Mouse (Mus musculus): ENCODE data around the gene Depdc5. TPM values are rescaled to one million over a fixed set of nuclear protein-coding genes. Genes with fewer than 3 reads are reported as not detected.
A peak's percentile ranks its signal among the peaks of the same experiment; 100 is the strongest.

The Depdc5 gene
- polyA plus RNA-seq, 1 experiment from 2014 or later, result 32.1 TPM

GRCm38 (mm10) chr5:32987873-32988272, 124.4 kb downstream of the Depdc5 start:
- Histone ChIP-seq H3K4me3 (replicated peaks; ENCODE audit: low read length) (no peak overlapping the region), H3K4me1 (replicated peaks; ENCODE audit: control insufficient read depth, insufficient read depth, low read length) (no peaks in the 10 kb centered on the region), H3K9ac (replicated peaks; ENCODE audit: low read depth, low read length) (no peak overlapping the region), H3K27ac (ENCODE audit: low read length) (no peak overlapping the region), H3K9me3 (ENCODE audit: control insufficient read depth, low read length) (no peaks in the 10 kb centered on the region), H3K36me3 (ENCODE audit: control insufficient read depth, insufficient read depth) (peaks cover 11% of the 10 kb centered on the region; the same call in 1 of the 2 replicates), H3K27me3 (replicated peaks; ENCODE audit: control insufficient read depth, insufficient read depth, low read length) (no peaks in the 10 kb centered on the region), H3K4me2 (ENCODE audit: low read length) (no peak overlapping the region)
- WGBS, result 87% methylated on average over 1 of the region's 1 CpGs
- ATAC-seq, result no peak

GRCm38 (mm10) chr5:32989959-32990640, 126.6 kb downstream of the Depdc5 start:
- Histone ChIP-seq H3K9me3 (ENCODE audit: control insufficient read depth, low read length) (no peaks in the 10 kb centered on the region), H3K27ac (ENCODE audit: low read length) (0 out of 2 replicates have a peak overlapping the region, but pooled peaks have one; percentile 22), H3K4me2 (ENCODE audit: low read length) (no peak overlapping the region), H3K4me1 (replicated peaks; ENCODE audit: control insufficient read depth, insufficient read depth, low read length) (no peaks in the 10 kb centered on the region), H3K4me3 (replicated peaks; ENCODE audit: low read length) (no peak overlapping the region), H3K36me3 (ENCODE audit: control insufficient read depth, insufficient read depth) (no peaks in the 10 kb centered on the region), H3K27me3 (replicated peaks; ENCODE audit: control insufficient read depth, insufficient read depth, low read length) (no peaks in the 10 kb centered on the region), H3K9ac (replicated peaks; ENCODE audit: low read depth, low read length) (no peak overlapping the region)
- 76% methylated on average over 13 of the region's 13 CpGs for WGBS
- ATAC-seq, result peak; percentile 25; the same call in 1 of the 2 replicates

GRCm38 (mm10) chr5:32991152-32991551, 127.7 kb downstream of the Depdc5 start:
- 77% methylated on average over 8 of the region's 8 CpGs for WGBS
- no peaks in the 10 kb centered on the region for H3K9me3 ChIP-seq (ENCODE audit: control insufficient read depth, low read length)

GRCm38 (mm10) chr5:32994471-32994870, 131.0 kb downstream of the Depdc5 start:
- H3K4me1 ChIP-seq (replicated peaks; ENCODE audit: control insufficient read depth, insufficient read depth, low read length), result 0 out of 2 replicates have a peak, but pooled peaks cover 6% of the 10 kb centered on the region
- no peak overlapping the region for H3K9ac ChIP-seq (replicated peaks; ENCODE audit: low read depth, low read length)
- 65% methylated on average over 2 of the region's 2 CpGs for WGBS
- H3K36me3 ChIP-seq (ENCODE audit: control insufficient read depth, insufficient read depth), result no peaks in the 10 kb centered on the region
- no peak overlapping the region for H3K27ac ChIP-seq (ENCODE audit: low read length)
- ATAC-seq, result no peak
- no peaks in the 10 kb centered on the region for H3K27me3 ChIP-seq (replicated peaks; ENCODE audit: control insufficient read depth, insufficient read depth, low read length)
- H3K9me3 ChIP-seq (ENCODE audit: control insufficient read depth, low read length), result no peaks in the 10 kb centered on the region
- H3K4me3 ChIP-seq (replicated peaks; ENCODE audit: low read length), result no peak overlapping the region
- no peak overlapping the region for H3K4me2 ChIP-seq (ENCODE audit: low read length)

More at GRCm38 (mm10) chr5:32991152-32991551, 127.7 kb downstream of the Depdc5 start:
- H3K4me3 ChIP-seq (replicated peaks; ENCODE audit: low read length), result no peak overlapping the region
- H3K27ac ChIP-seq (ENCODE audit: low read length), result no peak overlapping the region
- ATAC-seq, result no peak
- no peaks in the 10 kb centered on the region for H3K4me1 ChIP-seq (replicated peaks; ENCODE audit: control insufficient read depth, insufficient read depth, low read length)
- H3K36me3 ChIP-seq (ENCODE audit: control insufficient read depth, insufficient read depth), result no peaks in the 10 kb centered on the region
- no peak overlapping the region for H3K9ac ChIP-seq (replicated peaks; ENCODE audit: low read depth, low read length)
- no peaks in the 10 kb centered on the region for H3K27me3 ChIP-seq (replicated peaks; ENCODE audit: control insufficient read depth, insufficient read depth, low read length)
- H3K4me2 ChIP-seq (ENCODE audit: low read length), result no peak overlapping the region

- Histone ChIP-seq H3K9ac (replicated peaks; ENCODE audit: low read depth, low read length) (no peak overlapping the region), H3K36me3 (ENCODE audit: control insufficient read depth, insufficient read depth) (no peaks in the 10 kb centered on the region), H3K4me1 (replicated peaks; ENCODE audit: control insufficient read depth, insufficient read depth, low read length) (0 out of 2 replicates have a peak, but pooled peaks cover 6% of the 10 kb centered on the region), H3K27me3 (replicated peaks; ENCODE audit: control insufficient read depth, insufficient read depth, low read length) (no peaks in the 10 kb centered on the region), H3K27ac (ENCODE audit: low read length) (no peak overlapping the region), H3K4me3 (replicated peaks; ENCODE audit: low read length) (no peak overlapping the region), H3K9me3 (ENCODE audit: control insufficient read depth, low read length) (no peaks in the 10 kb centered on the region), H3K4me2 (ENCODE audit: low read length) (no peak overlapping the region)
- no peak for ATAC-seq
- 77% methylated on average over 4 of the region's 4 CpGs for WGBS
Measured at GRCm38 (mm10) chr5:32995756-32996155, 132.3 kb downstream of the Depdc5 start.

GRCm38 (mm10) chr5:32996560-32996959, 133.1 kb downstream of the Depdc5 start:
- 94% methylated on average over 1 of the region's 1 CpGs for WGBS
- Histone ChIP-seq H3K9me3 (ENCODE audit: control insufficient read depth, low read length) (no peaks in the 10 kb centered on the region), H3K36me3 (ENCODE audit: control insufficient read depth, insufficient read depth) (no peaks in the 10 kb centered on the region), H3K9ac (replicated peaks; ENCODE audit: low read depth, low read length) (no peak overlapping the region), H3K27me3 (replicated peaks; ENCODE audit: control insufficient read depth, insufficient read depth, low read length) (no peaks in the 10 kb centered on the region), H3K27ac (ENCODE audit: low read length) (no peak overlapping the region), H3K4me2 (ENCODE audit: low read length) (no peak overlapping the region), H3K4me3 (replicated peaks; ENCODE audit: low read length) (no peak overlapping the region), H3K4me1 (replicated peaks; ENCODE audit: control insufficient read depth, insufficient read depth, low read length) (0 out of 2 replicates have a peak, but pooled peaks cover 6% of the 10 kb centered on the region)
- ATAC-seq, result peak; percentile 75

- no peaks in the 10 kb centered on the region for H3K36me3 ChIP-seq (ENCODE audit: control insufficient read depth, insufficient read depth)
- H3K9ac ChIP-seq (replicated peaks; ENCODE audit: low read depth, low read length), result no peak overlapping the region
- 72% methylated on average over 4 of the region's 4 CpGs for WGBS
- H3K27me3 ChIP-seq (replicated peaks; ENCODE audit: control insufficient read depth, insufficient read depth, low read length), result no peaks in the 10 kb centered on the region
- H3K4me3 ChIP-seq (replicated peaks; ENCODE audit: low read length), result no peak overlapping the region
- 0 out of 2 replicates have a peak, but pooled peaks cover 6% of the 10 kb centered on the region for H3K4me1 ChIP-seq (replicated peaks; ENCODE audit: control insufficient read depth, insufficient read depth, low read length)
- no peak overlapping the region for H3K4me2 ChIP-seq (ENCODE audit: low read length)
- no peak overlapping the region for H3K27ac ChIP-seq (ENCODE audit: low read length)
- ATAC-seq, result no peak
- H3K9me3 ChIP-seq (ENCODE audit: control insufficient read depth, low read length), result no peaks in the 10 kb centered on the region
Measured at GRCm38 (mm10) chr5:32997686-32998085, 134.2 kb downstream of the Depdc5 start.

- Histone ChIP-seq H3K9ac (replicated peaks; ENCODE audit: low read depth, low read length) (no peak overlapping the region), H3K36me3 (ENCODE audit: control insufficient read depth, insufficient read depth) (no peaks in the 10 kb centered on the region), H3K9me3 (ENCODE audit: control insufficient read depth, low read length) (no peaks in the 10 kb centered on the region), H3K4me3 (replicated peaks; ENCODE audit: low read length) (no peak overlapping the region), H3K4me2 (ENCODE audit: low read length) (no peak overlapping the region), H3K4me1 (replicated peaks; ENCODE audit: control insufficient read depth, insufficient read depth, low read length) (0 out of 2 replicates have a peak, but pooled peaks cover 6% of the 10 kb centered on the region), H3K27ac (ENCODE audit: low read length) (no peak overlapping the region), H3K27me3 (replicated peaks; ENCODE audit: control insufficient read depth, insufficient read depth, low read length) (no peaks in the 10 kb centered on the region)
- ATAC-seq, result no peak
- WGBS, result 86% methylated on average over 4 of the region's 4 CpGs
Measured at GRCm38 (mm10) chr5:32998783-32999182, 135.3 kb downstream of the Depdc5 start.

- WGBS, result 83% methylated on average over 5 of the region's 5 CpGs
- Histone ChIP-seq H3K27ac (ENCODE audit: low read length) (no peak overlapping the region), H3K9me3 (ENCODE audit: control insufficient read depth, low read length) (no peaks in the 10 kb centered on the region), H3K4me2 (ENCODE audit: low read length) (no peak overlapping the region), H3K27me3 (replicated peaks; ENCODE audit: control insufficient read depth, insufficient read depth, low read length) (no peaks in the 10 kb centered on the region), H3K4me1 (replicated peaks; ENCODE audit: control insufficient read depth, insufficient read depth, low read length) (peaks cover 11% of the 10 kb centered on the region; the same call in 1 of the 2 replicates), H3K4me3 (replicated peaks; ENCODE audit: low read length) (no peak overlapping the region), H3K36me3 (ENCODE audit: control insufficient read depth, insufficient read depth) (no peaks in the 10 kb centered on the region), H3K9ac (replicated peaks; ENCODE audit: low read depth, low read length) (no peak overlapping the region)
- ATAC-seq, result no peak
Measured at GRCm38 (mm10) chr5:33001111-33001510, 137.6 kb downstream of the Depdc5 start.
